Mouse (Mus musculus) lung, adult 2 months (tissue): ENCODE results near the gene Slc6a8. TPM values are rescaled to one million over a fixed set of nuclear protein-coding genes. Genes with fewer than 3 reads are reported as not detected.

ENCODE experiments used
- DNase-seq: peaks from one replicate; pipeline ENCODE4 v3.0.0; 2022
- H3K4me1 ChIP-seq: fragments of 200-500 bp; 2 replicates; pipeline ENCODE4 v1.6.1; 2011; ENCODE audit warnings: low read length; ENCODE audit not compliant: control insufficient read depth, insufficient read depth
- H3K4me3 ChIP-seq: fragments of 200-500 bp; replicated peaks from 2 replicates; pipeline ENCODE3; 2011; ENCODE audit warnings: low read depth, mild to moderate bottlenecking, control low read depth, low read length; ENCODE audit errors: extremely low read depth
- CTCF ChIP-seq: fragments of 200-500 bp; IDR thresholded peaks from 2 replicates; pipeline ENCODE4 v1.5.1; 2011; ENCODE audit warnings: mild to moderate bottlenecking, low read length, control low read depth; ENCODE audit not compliant: insufficient read depth
- POLR2A ChIP-seq: fragments of 200-500 bp; IDR thresholded peaks from 2 replicates; pipeline ENCODE4 v1.6.1; 2011; ENCODE audit warnings: low read depth, mild to moderate bottlenecking, control low read depth, low read length, borderline replicate concordance; ENCODE audit errors: extremely low read depth
- WGBS: fragments of 180-500 bp; shearing (Covaris S2); methylation state at CpG from one replicate; pipeline ENCODE4 v1.1.7; 2018; 5-methylcytosine and 5-hydroxymethylcytosine counted together
- polyA plus RNA-seq: library from polyadenylated mRNA; depleted of rRNA; stranded (reverse); fragments of >200 nt; gene quantifications from 2 replicates; pipeline ENCODE4 v1.2.3, GENCODE M21; 2012

The Slc6a8 gene
- polyA plus RNA-seq, 1 experiment = 59.1 TPM

DNA sequence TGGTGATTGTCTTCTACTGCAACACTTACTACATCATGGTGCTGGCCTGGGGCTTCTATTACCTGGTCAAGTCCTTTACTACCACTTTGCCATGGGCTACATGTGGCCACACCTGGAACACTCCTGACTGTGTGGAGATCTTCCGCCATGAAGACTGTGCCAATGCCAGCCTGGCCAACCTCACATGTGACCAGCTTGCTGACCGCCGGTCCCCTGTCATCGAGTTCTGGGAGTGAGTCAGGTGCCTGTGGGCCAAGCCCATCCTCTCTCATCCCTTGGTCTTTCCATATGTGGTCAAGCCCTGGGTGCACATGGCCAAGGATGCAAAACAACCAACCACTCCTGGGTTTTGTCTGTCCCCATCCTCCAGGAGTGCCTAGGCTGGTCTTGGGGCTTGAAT, 3.7 kb downstream of the Slc6a8 start:
- TF ChIP-seq CTCF (no peak), POLR2A (no peak)
- H3K4me3 ChIP-seq = no peak overlapping the region
- H3K4me1 ChIP-seq = peaks cover 8% of the 10 kb centered on the region
- WGBS = 91% methylated on average over 4 of the region's 4 CpGs
- DNase-seq = no peak

DNA sequence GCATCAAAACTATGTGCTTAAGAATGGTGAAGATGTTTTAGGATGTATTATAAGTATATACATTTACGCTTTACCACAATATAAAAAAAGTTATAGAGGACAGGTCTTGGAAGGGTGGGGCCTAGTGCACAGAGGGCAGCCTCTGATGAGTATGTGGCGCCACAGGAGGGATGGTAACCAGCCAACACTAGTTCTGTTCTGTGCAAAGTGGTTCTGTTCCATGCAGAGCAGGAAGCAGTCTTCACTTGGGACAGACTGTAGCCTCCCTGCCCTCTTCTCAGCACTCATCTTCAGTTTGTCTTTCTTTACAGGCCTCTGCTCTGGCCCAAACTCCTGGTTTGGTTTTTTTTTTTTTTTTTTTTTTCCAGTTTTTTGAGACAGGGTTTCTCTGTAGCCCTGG, 11.2 kb downstream of the Slc6a8 start:
- WGBS = 80% methylated on average over 2 of the region's 2 CpGs
- Histone ChIP-seq H3K4me1 (no peaks in the 10 kb centered on the region), H3K4me3 (no peak overlapping the region)
- TF ChIP-seq CTCF (no peak), POLR2A (no peak)
- DNase-seq = no peak

DNA sequence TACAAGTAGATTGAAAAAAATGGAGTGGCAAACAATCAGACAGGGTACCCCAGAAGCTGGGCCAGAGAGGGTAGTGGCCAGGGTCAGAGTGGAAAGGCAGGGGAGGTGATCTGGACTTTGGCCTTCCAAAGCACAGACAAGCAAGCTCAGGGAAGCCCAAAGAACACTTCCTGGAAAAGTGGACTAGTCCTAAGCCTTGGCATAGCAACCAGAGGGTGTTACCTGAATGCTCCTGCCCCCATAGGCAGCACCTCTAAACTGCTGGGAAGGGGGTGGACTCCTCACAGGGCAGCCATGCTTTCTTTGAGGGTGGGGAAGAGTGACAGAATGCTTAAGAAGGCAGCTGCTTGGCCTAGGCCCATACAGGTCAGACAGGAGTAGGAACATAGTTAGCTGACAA, 12.0 kb downstream of the Slc6a8 start:
- TF ChIP-seq CTCF (no peak), POLR2A (no peak)
- DNase-seq = no peak
- Histone ChIP-seq H3K4me1 (no peaks in the 10 kb centered on the region), H3K4me3 (no peak overlapping the region)

DNA sequence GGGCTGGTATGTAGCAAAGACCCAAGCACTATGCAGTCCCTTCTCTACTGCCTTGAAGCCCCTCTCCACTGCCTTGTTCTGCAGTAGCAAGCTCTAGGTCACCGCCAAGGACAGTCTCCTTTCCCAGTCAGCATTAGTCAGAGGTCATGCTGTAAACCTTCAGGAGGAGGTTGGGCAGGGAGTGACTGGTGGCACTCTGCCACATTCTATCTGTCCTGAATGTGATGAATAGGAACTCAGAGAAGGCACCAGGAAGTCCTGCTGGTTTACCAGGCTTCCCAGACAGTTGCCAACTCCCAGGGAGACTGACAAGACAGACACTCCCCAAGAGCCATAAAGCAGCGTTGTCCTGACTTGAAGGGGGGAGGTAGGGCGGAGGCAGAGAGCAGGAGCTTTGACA, 12.7 kb downstream of the Slc6a8 start:
- DNase-seq = no peak
- H3K4me3 ChIP-seq = no peak overlapping the region
- TF ChIP-seq POLR2A = no peak
- no peak for TF ChIP-seq CTCF
- no peaks in the 10 kb centered on the region for H3K4me1 ChIP-seq
- WGBS = 55% methylated on average over 3 of the region's 3 CpGs

DNA sequence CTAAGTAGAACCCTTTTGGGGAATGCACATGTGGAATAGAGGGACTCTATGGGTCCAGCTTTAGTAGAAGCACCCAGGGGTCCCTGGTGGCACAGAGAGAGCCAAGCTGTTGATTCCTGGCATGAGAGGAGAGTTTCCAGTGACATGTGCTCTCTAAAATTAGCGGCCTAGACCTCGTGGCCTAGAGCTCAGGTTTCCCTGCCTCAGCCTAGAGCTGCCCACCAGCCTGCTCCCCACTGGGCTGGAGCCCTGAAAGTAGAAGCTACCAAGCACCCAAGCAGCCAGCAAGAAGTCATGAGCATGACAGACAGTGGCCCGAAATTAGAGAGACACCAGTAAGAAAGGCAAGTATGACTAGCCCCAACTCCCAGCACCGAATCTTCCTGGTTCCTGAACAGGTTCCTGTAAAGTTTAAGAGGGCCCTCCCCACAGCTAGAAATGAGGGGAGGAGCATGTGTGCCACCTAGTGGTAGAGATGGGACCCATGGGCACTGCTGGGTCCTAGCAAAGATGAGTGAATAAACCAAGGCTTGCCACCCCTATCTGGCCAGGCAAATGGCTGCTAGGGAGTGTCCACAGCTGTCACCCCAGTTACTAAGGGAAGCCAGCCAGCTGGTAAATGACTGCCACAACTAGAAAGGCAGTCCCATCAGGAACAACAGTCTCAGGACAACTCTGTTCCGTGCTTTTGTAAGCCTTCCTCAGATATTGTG, 18.1 kb downstream of the Slc6a8 start:
- TF ChIP-seq POLR2A = no peak
- TF ChIP-seq CTCF = peak; percentile 69
- H3K4me3 ChIP-seq = no peak overlapping the region
- DNase-seq = peak; percentile 24
- no peaks in the 10 kb centered on the region for H3K4me1 ChIP-seq
- WGBS = 58% methylated on average over 5 of the region's 5 CpGs

DNA sequence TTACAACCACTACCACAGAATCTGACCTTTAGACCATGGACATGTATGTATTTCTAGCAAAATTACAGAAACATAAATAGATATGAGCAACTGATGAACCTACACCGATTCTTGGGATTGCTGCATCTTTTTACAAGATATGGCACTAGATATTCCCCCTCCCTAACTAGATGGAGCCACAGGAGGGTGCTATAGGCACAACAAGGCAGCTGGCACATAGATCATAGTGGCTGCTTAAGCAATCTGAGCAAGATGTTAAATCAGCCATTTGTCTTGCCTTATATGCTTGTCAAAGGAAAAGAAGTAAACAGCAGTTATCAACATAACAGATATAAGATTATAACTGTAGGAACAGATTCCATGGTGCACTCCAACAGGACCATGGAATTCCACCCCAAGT, 27.5 kb downstream of the Slc6a8 start:
- WGBS = 62% methylated on average over 1 of the region's 1 CpGs
- TF ChIP-seq CTCF = no peak
- no peak for TF ChIP-seq POLR2A
- DNase-seq = no peak
- Histone ChIP-seq H3K4me1 (no peaks in the 10 kb centered on the region), H3K4me3 (no peak overlapping the region)

DNA sequence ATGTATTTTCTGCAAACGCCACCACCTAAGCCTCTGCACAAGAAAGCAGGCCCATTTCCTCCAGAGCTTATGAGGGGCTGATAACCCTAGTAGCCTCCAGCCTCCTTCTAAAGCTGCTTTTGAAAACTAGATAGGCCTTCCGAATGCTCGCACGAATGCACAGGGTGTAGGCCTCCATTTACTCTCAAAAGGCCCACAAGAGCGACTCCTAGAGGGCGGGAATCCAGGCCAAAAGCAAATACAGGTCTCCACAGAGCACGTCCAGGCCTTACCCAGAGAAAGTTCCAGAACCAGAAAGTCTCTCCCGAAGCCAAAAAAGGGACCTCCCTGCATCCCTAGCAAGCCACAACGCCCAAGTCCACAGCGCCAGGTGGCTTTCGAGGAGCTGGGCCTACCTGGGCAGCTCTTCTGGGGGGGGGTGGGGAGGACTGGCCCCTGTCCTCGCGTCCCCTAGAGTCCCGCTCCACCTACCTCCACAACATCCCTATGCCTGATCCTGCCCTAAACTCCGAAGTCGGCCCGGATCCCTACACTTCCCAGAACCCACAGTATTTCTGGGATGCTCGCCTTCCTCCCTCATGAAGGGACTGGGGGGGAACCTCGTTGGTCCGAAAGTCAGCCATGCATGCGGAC, 42.6 kb downstream of the Slc6a8 start:
- Histone ChIP-seq H3K4me3 (peak overlapping the region; percentile 87), H3K4me1 (peaks cover 13% of the 10 kb centered on the region)
- DNase-seq = peak; percentile 23
- TF ChIP-seq CTCF (no peak), POLR2A (no peak)
- WGBS = 36% methylated on average over 21 of the region's 21 CpGs

DNA sequence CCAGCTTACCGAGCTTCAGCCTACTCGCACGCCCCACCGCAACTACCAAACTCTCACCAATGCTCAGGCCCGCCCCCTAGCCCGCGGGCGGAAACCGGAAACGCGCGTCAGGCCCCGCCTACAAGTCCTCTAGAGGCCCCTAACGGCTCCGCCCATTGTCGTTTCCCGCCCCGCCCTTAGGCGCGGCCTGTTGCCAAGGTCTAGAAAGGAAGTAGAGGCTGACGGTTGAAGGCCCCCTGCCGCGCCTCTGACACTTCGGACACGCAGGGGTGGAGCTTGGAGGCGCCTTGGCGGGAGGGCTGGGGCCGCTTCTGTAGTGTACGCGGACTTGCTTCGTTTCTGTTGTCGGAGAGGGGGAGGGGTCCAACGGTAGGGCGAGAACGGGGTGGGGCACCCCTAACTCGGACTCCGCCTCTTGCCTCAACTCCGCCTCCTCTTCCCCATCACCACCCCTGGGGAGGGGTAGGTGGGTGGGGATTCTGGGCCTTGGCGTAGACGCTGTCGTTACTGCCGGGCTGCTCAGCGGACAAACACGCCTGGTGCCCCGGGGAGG, 43.2 kb downstream of the Slc6a8 start, which contains the start of the genes Bcap31 and Abcd1:
Gene Bcap31, minus strand, starts transcription at position 67 of the 553 bp plus-strand sequence.
Gene Abcd1, plus strand, starts transcription at position 489 of the 553 bp plus-strand sequence.
- peak; percentile 92 for DNase-seq
- 27% methylated on average over 45 of the region's 45 CpGs for WGBS
- TF ChIP-seq POLR2A = peak; percentile 90; the same call in 1 of the 2 replicates
- TF ChIP-seq CTCF = no peak

DNA sequence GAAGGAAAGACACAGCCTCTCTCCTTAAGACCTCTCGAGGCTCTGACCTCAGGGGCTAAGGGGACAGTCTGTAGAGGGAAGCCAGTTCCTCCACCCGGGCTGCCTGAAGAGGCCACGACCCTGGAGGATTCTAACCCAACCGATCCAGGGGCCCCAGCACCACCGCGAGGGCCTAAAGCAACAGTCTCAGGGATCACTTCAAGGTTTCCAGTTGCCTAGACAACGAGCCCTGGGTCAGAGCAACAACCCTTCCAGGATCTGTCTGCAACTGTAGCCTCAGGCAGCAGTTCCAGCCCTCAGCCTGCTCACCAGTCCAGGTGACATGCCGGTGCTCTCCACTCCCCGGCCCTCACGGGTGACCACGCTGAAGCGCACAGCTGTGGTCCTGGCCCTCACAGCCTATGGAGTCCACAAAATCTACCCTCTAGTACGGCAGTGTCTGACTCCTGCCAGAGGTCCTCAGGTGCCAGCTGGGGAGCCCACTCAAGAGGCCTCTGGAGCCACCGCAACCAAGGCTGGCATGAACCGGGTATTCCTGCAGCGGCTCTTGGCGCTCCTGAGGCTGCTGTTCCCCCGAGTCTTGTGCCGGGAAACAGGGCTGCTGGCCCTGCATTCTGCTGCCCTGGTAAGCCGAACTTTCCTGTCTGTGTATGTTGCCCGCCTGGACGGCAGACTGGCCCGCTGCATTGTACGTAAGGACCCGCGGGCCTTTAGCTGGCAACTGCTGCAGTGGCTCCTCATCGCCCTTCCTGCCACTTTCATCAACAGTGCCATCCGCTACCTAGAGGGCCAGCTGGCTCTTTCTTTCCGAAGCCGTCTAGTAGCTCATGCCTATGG, 44.0 kb downstream of the Slc6a8 start:
- Histone ChIP-seq H3K4me1 (peaks cover 17% of the 10 kb centered on the region), H3K4me3 (peak overlapping the region; percentile 87)
- WGBS = 44% methylated on average over 30 of the region's 30 CpGs
- peak; percentile 77; the same call in 1 of the 2 replicates for TF ChIP-seq POLR2A
- no peak for TF ChIP-seq CTCF
- DNase-seq = peak; percentile 36

More for the DNA sequence above, 43.2 kb downstream of the Slc6a8 start, which contains the start of the genes Bcap31 and Abcd1:
- Histone ChIP-seq H3K4me3 (peak within 1 kb of the TSS; percentile 87), H3K4me1 (peaks cover 17% of the 10 kb centered on the region)
